Mouse (Mus musculus) heart, adult 10 weeks (tissue): ENCODE measurements around the gene Hoxb7. TPM values are rescaled to one million over a fixed set of nuclear protein-coding genes. Genes with fewer than 3 reads are reported as not detected.

ENCODE experiments used
- polyA plus RNA-seq: library from polyadenylated mRNA; stranded (reverse); fragments of 350-450 nt; fragmentation: Illumina TruSeq; extraction: RNeasy Lipid Tissue Mini Kit (QIAGEN cat#74804); gene quantifications from one replicate; pipeline ENCODE4 v1.2.3, GENCODE M21; 2014; ENCODE audit warnings: low read depth, low replicate concordance

Hoxb7 gene
- not detected for polyA plus RNA-seq

GRCm38 (mm10) chr11:96285771-96286738 lies at the start of gene Hoxb7:
Gene Hoxb7, plus strand, starts transcription at chr11:96286623.

GRCm38 (mm10) chr11:96270996-96271540 lies 15.4 kb upstream of the Hoxb7 start, which contains the start of gene Hoxb9:
Gene Hoxb9, plus strand, starts transcription at chr11:96271457.

DNA sequence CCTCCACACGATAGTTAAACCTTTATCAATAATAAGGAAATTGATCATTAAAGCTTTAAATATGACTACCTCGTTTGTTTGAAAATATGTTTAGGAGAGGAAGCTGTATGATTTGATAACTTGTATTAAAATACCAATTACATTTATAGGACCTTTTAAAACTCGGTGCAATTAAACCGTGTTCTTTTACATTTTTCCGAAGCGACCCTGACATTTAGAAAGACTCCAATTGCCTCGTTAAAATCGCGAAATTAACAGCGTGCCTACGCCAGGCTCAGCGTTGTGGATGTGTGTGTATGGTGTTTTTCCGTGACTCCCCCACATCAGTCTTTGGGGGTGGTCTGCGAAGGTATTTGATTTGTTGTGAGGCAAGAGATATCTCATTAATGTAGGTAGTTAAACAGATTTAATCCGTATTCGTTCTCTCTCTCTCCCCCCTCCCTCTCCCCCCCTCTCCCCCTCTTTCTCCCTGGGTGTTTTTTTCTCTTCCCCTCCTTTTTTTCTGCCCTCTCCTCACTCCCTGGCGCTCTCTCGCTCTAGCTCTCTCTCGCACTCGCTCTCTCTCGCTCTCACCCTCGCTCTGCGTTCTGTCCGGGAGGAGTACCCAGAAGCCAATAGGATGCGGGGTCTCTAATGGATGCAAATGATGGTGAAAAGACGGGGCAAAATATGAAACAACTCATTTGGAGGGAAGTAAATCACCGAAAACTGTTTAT lies 4.4 kb upstream of the Hoxb7 start, which contains the start of gene Hoxb8:
Gene Hoxb8, plus strand, starts transcription at position 51 of the 716 bp plus-strand sequence.

DNA sequence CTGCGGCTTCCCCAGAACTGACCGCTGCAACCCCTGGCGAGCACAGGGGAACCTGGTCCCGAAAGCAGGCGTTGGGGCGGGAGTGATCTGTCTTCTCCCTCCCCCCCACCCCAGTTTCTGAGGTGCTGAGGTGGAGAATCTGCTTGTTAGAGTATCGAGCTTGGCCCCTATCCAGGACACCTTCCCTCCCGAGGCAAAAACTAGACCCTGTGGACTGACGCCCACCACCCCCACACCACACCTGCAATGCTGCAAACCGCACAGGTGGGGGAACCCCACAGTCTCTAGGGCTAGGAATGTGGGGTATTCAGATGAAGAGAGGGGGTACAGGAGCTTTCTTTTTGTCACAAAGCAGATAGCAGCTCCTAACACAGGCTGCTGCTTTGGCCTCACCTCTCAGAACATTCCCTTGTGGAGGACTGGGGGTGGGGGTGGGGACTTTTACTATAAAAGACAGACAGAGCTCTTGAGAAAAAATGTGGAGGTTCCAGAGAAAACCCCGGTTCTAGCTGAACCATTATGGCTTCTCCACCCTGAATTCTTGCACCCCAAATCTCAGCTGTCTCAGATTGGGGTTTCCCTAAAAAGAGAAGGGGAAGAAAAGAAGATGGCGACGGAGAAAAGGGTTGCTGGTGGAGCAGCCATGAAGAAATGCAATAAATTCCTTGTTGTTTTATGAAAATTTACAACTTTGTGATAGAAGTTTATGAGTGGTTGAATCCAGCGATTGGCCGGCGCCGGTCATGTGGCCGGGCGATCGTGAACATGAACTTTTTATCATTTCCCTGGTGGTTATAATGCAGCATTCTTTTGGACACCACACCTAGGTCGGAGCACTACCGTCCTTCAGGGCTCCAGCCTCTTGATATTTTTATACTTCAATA lies 5.5 kb downstream of the Hoxb7 start, which contains the start of gene Hoxb6:
Gene Hoxb6, plus strand, starts transcription at position 796 of the 884 bp plus-strand sequence.

GRCm38 (mm10) chr11:96303151-96304099 lies 17.0 kb downstream of the Hoxb7 start, which contains the start of gene Hoxb5:
Gene Hoxb5, plus strand, starts transcription at chr11:96303336.

DNA sequence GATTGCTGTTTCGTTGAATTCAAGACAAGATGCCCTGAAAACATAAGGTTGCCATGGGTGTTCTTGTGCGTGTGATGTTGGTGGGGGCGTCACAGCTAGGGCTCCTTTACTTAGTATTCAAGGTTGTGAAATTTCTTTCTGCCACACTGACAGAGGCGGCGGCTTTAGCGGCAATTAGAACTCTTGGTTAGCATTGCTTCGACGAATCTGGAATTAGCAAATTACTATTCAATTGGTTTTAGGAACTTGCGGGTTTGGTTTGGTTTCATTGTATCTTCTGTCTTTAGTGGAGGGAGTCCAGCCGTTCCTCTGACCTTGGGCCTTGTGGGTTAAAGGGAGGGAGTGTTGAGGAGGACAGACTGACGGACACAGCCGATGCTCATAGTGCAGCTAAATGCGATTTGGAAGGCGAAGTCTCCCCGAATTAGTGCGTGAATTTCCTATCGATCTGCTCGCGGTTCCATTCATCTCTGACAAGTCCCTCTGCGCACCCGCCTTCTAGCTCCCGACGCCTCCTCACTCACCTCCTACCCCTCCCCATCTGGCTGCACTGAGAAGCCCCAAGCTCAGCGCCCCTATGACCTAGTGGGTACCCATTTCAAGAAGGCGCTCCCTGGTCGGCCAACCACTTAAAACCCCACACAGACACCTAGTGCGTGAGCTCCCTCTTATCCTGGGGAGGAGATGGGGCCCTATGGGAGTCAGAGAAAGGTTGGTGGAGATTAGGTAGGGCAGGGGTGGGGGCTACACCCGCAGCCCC lies 31.4 kb downstream of the Hoxb7 start, which contains the start of gene Hoxb4:
Gene Hoxb4, plus strand, starts transcription at position 660 of the 760 bp plus-strand sequence.

GRCm38 (mm10) chr11:96323154-96323553 lies 36.7 kb downstream of the Hoxb7 start, which contains the start of gene Hoxb3:
Gene Hoxb3, plus strand, starts transcription at chr11:96323326.

Other genes starting within 250 kb of the Hoxb7 start
- 33.0 TPM for gene Ube2z, start 221.2 kb upstream of the Hoxb7 start, polyA plus RNA-seq
- 3,747 TPM for gene Atp5g1, start 211.0 kb upstream of the Hoxb7 start, polyA plus RNA-seq
- gene Calcoco2, start 174.7 kb upstream of the Hoxb7 start, polyA plus RNA-seq, result not detected
- gene Ttll6, start 152.8 kb upstream of the Hoxb7 start, polyA plus RNA-seq, result not detected
- not detected for gene Hoxb13, start 92.3 kb upstream of the Hoxb7 start, polyA plus RNA-seq
- gene Hoxb9, start 15.2 kb upstream of the Hoxb7 start, polyA plus RNA-seq, result not detected
- not detected for gene Hoxb8, start 4.7 kb upstream of the Hoxb7 start, polyA plus RNA-seq
- not detected for gene Hoxb6, start 5.9 kb downstream of the Hoxb7 start, polyA plus RNA-seq
- not detected for gene Hoxb5, start 16.7 kb downstream of the Hoxb7 start, polyA plus RNA-seq
- gene Hoxb4, start 31.6 kb downstream of the Hoxb7 start, polyA plus RNA-seq, result 0.84 TPM
- gene Hoxb3, start 36.7 kb downstream of the Hoxb7 start, polyA plus RNA-seq, result 0.31 TPM
- 0.86 TPM for gene Hoxb2, start 63.9 kb downstream of the Hoxb7 start, polyA plus RNA-seq
- not detected for gene Hoxb1, start 79.1 kb downstream of the Hoxb7 start, polyA plus RNA-seq
- not detected for gene Skap1, start 178.0 kb downstream of the Hoxb7 start, polyA plus RNA-seq